Mouse (Mus musculus): ENCODE results near the gene Zfp580. TPM values are rescaled to one million over a fixed set of nuclear protein-coding genes. Genes with fewer than 3 reads are reported as not detected.
"Not testable (repeated sequence)": the region's sequence is repeated elsewhere in the genome, so short reads cannot be mapped to it uniquely, and the experiment has no call there.

The Zfp580 gene
- total RNA-seq (2021): 10.0 and 12.9 TPM in 2 replicates
- long read RNA-seq, experiment 1, transcript Zfp580-201 (2 exons, 1,096 nt): major isoform, 8 of 11 reads
- long read RNA-seq, experiment 1, partial matches to known transcripts: 1 of 11 reads
- long read RNA-seq, experiment 1, other reads (novel, unspliced or antisense): 2 of 11 reads
- long read RNA-seq, experiment 2, transcript Zfp580-201 (2 exons, 1,096 nt): major isoform, 11 of 13 reads
- long read RNA-seq, experiment 2, partial matches to known transcripts: 0 of 13 reads
- long read RNA-seq, experiment 2, other reads (novel, unspliced or antisense): 2 of 13 reads

DNA sequence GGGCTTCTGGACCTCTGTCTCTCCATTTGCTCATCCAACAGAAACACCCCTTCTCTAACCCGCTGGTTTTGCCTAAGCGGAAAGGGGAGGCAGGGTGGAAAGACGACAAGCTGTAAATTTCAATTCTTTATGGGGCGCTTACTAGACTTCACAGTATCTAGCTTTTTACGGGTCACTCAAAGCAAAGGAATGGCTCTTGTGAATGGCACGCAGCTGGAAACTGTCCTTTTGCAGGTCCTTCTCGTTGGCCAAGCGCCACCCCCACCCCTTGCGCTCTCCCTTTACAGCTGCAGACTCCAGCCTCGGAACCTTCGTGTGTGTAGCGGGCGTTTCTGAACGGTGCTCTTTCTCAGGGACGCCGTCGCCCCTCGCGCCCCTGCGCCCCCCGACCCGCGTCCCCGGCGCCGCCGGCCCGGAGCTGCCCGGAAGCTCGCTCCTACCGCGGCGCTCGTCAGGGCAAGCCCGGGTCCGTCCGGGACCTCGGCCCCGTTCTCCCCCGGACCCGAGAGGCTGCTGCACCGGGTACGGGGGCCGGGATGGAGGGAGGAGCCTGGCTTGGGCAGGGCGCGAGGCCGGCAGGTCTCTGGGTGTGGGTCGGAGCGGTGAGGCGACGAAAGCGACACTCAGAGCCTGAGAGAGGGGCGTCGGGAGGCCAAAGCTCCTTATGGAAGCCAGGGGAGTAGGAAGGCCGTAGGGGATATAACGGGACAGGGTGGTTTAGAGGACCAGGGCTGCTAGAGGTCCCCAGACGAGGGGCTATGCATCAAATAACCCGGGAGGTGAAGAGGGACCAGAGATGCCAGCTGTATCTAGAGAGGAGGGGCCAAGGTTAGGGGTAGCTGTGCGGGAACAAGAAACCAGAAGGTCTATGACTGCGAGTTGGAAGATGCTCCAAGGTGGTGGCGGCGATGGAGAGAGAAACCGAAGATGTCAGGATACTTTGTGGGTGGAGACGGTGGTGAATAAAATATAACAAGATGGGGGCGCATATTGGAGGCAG is at the start of gene Zfp580:
TSS of gene Zfp580 (plus strand) at position 346 of the 1,000 bp plus-strand sequence.
- DNase-seq: peak; percentile 88

DNA sequence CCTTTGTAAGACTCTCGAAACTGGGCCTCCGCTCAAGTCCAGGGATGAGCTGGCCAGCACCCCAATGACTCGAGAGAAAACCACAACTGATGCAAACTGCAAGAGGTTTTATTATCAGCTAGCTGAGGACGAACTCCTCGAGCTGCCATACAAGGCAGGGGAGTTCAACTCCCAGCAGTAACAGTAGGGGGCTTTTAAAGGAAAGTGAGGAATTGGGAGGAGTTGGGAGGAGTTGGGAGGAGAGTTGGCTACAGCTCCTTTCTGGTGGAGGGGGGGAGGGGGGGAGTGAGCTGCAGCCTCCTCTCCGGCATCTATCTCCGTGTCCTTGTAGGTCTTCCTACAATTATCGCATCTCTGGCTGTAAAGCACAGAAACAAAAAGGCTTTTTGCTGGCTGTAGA is 48.5 kb upstream of the Zfp580 start:
- not testable (repeated sequence) for DNase-seq

- no peak for DNase-seq
Measured at GRCm38 (mm10) chr7:5008229-5008628, 43.1 kb upstream of the Zfp580 start.

- no peak for DNase-seq
Measured at GRCm38 (mm10) chr7:5012681-5013513, 38.4 kb upstream of the Zfp580 start.

- DNase-seq: peak; percentile 98
Measured at GRCm38 (mm10) chr7:5014251-5015117, 36.9 kb upstream of the Zfp580 start, which contains the start of the genes Zfp524 and Fiz1. Zfp524 (plus strand) TSS chr7:5014415. Fiz1 (minus strand) TSS chr7:5014697.

DNA sequence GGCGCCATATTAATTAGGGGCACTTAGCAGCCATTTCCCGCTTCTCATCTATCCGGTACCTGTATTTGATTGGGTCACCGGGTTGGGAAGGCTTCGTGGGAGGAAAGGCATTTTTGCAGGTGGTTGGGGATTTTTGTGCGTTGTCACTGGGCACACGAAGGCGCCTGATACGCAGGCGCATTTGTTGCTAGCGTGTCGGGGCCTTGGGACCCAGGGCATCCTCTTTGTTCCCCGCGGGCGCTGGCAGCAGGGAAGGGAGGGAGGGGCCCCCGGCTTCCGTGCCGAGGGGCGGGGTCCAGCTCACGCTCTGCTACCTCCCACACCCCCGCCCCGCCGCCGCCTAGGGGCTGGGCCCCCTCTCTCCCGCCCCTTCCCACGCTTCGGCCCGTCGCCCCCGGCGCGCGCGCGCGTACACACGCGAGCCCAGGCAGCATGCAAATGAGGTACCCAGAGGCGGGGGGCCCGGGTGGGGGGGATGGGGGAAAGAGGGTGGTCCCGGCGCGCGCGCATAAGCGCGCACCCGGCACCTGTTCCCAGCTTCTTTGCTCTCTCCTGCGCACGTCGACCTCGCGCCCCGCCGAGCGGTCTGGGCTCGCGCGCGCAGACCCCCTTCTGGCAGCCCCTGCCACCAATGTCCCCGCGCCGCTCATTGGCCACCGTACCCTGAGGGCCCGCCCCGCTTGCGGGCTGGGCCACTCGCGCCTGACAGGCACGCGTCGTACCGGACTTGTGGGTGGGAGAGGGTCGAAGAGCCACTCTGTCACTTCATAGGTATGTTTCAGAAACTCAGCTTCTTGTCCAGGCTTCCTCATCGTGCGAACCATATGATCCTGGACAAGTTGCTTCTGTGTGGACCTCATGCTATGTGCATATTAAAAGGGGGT is 36.0 kb upstream of the Zfp580 start, which contains the start of gene Gm44973:
TSS of gene Gm44973 (plus strand) at position 379 of the 884 bp plus-strand sequence.
- peak; percentile 98 for DNase-seq

- no peak for DNase-seq
Measured at GRCm38 (mm10) chr7:5016057-5016456, 35.3 kb upstream of the Zfp580 start.

- no peak for DNase-seq
Measured at GRCm38 (mm10) chr7:5016920-5017319, 34.4 kb upstream of the Zfp580 start.

GRCm38 (mm10) chr7:5017352-5017751 is 34.0 kb upstream of the Zfp580 start:
- DNase-seq: peak; percentile 27

- no peak for DNase-seq
Measured at GRCm38 (mm10) chr7:5017931-5018330, 33.4 kb upstream of the Zfp580 start.

DNA sequence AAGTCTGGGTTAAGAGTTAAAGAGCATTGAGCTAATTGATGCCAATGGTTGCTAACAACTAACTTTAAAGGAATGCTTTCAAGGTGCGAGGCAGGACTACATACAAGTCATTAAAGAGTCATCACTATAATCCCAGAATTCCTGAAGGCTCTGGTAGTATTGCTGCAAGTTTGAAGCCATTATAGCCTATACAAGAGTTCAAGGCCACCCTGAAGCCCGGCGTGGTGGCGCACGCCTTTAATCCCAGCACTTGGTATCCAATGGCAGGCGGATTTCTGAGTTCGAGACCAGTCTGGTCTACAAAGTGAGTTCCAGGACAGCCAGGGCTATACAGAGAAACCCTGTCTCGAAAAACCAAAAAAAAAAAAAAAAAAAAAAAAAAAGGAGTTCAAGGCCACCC is 31.8 kb upstream of the Zfp580 start:
- not testable (repeated sequence) for DNase-seq

DNA sequence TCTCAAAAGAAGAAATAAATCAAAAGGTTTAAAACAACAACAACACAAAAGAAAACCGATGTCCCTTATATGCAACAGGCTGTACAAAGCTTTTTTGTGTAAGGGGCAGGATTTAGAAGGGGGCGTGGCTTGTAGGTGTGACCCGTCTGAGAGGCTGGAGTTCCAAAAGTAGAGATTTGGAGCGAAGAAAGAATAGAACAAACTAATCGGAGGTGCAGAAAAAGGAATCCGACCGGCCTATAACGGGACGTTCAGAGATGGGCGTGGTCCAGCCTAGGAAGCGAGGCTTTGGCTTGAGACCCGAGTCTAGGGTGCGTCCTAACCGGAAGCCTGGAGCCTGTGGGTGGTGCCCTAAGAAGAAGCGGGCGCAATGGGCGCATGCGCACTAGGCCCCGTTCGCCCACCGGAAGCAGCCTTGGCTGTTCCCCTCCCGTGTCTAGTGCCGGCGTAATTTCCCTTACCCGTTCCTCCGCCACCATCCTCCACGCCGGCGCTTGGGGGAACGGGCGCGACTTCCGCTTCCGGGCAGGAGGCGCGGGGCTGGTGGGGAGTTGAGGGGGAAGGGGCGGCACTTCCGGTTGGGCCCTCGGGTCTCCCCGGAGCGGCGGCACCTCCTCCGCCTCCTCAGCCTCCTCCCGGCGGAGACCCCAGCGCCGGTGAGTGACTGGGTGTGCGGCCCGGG is 31.2 kb upstream of the Zfp580 start, which contains the start of the genes Zfp865 and Ccdc106:
TSS of gene Zfp865 (plus strand) at position 377 of the 682 bp plus-strand sequence.
TSS of gene Ccdc106 (plus strand) at position 554 of the 682 bp plus-strand sequence.
- DNase-seq: peak; percentile 100

GRCm38 (mm10) chr7:5020685-5021084 is 30.7 kb upstream of the Zfp580 start:
- no peak for DNase-seq

- no peak for DNase-seq
Measured at GRCm38 (mm10) chr7:5021197-5021596, 30.1 kb upstream of the Zfp580 start.

DNA sequence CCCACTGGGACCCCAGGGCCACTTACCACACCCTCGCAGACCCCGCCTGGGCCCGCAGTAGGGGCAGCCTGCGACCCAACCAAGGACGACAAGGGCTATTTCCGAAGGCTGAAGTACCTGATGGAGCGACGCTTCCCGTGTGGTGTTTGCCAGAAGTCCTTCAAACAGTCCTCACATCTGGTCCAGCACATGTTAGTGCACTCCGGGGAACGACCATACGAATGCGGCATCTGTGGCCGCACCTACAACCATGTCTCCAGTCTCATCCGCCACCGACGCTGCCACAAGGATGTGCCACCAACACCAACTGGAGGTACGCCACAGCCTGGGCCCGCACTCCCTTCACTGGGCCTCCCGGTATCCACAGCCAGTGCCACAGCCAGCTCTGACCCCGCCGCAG is 21.8 kb upstream of the Zfp580 start:
- no peak for DNase-seq

GRCm38 (mm10) chr7:5029946-5030345 is 21.4 kb upstream of the Zfp580 start:
- no peak for DNase-seq

GRCm38 (mm10) chr7:5030554-5031275 is 20.6 kb upstream of the Zfp580 start:
- no peak for DNase-seq

- DNase-seq: no peak
Measured at GRCm38 (mm10) chr7:5031496-5031895, 19.8 kb upstream of the Zfp580 start.

Data from adrenal gland, postnatal 14 days (tissue).